Mouse (Mus musculus): ENCODE data around the gene Usp2.

The Usp2 gene

DNA sequence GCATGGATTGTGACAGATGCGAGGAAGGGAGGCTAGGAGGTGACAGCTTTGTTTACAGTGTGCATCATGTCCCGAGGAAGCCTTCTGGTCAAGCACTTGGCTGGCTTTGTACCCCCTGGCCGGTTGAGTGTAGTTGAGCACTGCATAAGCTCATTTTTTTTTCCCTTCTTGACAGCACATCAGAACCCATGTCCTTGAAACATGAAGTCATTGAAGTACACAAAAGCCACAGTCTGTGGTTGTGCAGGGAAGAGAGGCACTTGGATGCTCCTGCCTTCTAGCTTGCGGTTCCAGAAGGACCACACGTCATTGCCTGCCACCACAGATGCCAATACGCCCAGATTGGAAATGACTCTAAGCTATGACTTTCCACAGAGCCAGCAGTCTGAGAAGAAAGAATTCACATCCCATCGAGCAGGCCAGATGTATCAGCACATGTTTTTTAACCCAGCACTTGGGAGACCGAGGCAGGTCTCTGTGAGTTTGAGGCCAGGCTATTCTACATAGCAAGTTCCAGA is 53.2 kb downstream of the Usp2 start:
- DNase-seq (ENCODE audit: low spot score in 2 of 2), result no peak

DNA sequence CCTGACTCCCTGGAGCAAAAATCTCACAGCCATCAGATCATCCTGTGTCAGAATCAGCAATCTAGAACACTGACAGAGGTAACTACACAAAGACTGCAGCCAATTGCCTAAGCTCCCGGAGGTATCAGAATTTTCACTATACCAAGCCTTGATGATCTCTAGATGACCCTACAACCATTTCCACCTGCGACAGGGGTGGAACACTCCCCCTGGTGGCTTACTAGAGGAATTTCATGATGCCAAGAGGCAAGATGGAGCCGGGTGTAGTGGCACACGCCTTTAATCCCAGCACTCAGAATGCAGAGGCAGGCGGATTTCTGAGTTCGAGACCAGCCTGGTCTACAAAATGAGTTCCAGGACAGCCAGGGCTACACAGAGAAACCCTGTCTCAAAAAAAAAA is 57.5 kb downstream of the Usp2 start:
- no peak for DNase-seq (ENCODE audit: low spot score in 2 of 2)

DNA sequence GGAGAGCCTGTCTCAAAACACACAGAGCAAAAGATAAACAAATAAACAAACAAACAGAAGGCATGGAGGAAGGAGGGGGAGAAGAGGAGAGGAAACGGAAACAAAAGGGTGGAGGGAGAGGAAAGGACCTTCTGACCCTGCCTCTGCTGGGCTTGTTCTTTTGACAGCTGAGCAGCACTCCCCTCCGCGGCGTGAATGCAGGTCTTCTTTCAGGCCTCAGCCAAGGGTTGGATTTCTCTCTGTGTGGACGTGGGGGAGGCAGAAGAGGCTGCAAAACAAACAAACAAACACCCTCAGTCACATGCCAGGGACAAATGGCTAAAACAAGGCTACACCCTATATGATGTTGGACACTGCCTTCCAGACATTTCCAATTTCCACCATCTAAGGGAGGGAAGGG is 58.2 kb downstream of the Usp2 start:
- DNase-seq (ENCODE audit: low spot score in 2 of 2), result no peak

DNA sequence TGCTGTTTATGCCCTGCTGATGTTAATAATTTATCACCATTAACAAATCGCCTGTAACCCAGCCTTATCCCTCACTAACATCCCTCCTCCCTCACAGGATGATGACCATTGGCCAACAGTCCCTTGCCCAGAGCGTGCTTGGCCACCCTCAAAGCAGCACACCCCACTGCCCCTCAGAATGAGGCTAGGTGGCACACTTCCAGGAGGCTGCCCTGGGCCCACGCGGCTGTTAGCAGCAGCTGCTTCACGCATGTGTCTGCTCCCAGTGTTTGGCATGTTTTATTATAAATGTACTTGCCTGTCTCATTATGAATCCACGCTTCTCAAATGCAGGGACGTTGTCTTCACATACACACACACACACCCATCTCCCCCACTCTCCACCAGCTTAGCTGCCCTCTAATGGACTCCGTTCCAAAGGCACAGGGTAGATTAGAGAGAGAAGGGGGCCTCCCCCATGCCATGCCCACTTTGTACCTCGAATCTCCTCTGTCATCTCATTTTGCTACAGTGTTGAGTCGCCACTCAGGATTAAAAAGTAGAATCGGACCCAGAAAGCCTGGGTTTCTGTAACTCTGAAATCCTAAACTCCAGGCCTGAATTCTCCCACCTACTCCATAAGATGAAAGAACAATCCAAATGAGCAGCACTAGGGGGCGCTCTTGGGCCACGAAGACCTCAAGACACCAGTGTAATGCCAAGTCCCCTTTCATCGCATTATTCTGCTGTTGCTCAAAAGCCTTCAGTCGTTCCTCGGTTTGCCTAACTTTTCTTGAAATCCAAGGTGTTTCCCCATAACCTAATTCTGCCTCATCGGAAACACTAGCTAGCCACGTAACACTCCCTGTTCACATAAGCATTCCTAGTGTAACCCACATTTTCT is 59.0 kb downstream of the Usp2 start:
- DNase-seq (ENCODE audit: low spot score in 2 of 2), result peak; percentile 74 to 83

DNA sequence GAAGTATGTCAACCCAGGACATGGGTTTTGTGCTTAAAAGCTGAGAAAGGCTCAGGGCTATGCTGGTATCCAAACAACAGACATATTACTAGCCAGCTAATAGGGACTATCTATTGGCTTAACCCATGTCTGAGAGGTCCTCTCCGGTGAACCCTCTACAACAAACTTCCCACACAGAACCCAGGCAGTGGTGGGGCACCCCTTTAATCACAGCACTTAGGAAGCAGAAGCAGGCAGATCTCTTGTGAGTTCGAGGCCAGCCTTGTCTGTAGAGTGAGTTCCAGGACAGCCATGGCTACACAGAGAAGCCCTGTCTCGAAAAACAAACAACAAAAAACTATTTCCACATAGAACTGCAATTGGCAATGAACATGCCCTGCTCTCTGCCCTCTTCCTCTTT is 59.9 kb downstream of the Usp2 start:
- no peak for DNase-seq (ENCODE audit: low spot score in 2 of 2)

DNA sequence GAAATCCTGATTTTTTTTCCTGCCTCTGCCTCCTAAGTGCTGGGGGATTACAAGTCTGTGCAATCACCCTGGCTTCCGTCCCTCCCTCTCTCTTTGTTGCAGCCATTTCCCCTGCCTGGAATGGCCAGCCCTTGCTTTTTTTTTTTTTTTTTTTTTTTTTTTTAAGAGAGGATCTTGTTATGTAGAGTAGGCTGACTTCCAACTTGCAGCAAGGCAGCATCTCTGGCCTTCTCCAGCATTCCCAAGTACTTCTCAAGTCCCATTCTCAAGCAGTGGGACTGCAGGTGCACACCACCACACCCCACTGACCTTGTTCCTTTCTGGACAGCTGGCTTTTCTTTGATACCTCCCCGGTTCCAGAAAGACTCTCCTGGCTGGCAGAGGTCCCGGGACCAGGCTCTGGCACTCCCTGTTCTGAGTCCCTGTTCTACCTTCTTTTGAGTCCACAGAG is 60.6 kb downstream of the Usp2 start:
- no peak for DNase-seq (ENCODE audit: low spot score in 2 of 2)

DNA sequence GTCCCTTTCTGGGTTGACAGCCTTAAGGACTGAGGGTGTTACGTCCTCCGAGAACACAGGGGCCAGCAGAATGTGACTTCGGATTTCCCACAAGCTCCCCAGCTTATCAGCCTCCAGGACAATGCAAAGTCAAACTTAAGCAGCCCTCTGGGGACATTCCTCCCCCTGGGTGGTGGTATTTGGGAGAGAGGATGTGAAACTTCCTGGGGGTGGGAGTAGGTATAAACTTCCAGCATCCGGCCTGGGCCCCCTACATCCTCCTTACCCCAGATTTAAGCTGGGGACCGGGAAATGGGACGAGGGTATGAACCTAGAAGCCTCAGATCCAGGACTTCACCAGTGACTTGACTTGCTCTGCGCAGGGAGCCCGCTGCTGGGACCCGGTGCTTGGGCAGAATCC is 62.8 kb downstream of the Usp2 start:
- DNase-seq (ENCODE audit: low spot score in 2 of 2), result no peak

DNA sequence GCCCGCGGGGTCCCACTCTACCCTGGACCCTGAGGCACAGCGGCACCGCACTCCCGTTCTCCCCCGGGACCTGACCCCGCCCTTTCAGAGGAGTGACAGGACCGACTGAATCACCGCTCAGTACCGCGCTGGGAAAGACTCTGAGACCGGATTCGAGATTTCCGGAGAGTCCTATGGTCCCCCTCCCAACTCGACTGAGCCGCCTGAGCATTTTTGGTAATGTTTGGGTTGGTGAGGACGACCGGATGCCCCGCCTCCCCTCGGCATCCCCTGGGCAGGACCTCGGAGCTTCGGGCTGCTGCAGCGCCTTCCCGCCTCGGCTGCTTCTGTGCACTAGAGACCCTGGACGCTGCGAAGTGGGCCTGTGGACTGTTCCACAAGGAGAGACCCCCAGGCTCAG is 63.2 kb downstream of the Usp2 start:
- peak; percentile 70 to 73 for DNase-seq (ENCODE audit: low spot score in 2 of 2)

DNA sequence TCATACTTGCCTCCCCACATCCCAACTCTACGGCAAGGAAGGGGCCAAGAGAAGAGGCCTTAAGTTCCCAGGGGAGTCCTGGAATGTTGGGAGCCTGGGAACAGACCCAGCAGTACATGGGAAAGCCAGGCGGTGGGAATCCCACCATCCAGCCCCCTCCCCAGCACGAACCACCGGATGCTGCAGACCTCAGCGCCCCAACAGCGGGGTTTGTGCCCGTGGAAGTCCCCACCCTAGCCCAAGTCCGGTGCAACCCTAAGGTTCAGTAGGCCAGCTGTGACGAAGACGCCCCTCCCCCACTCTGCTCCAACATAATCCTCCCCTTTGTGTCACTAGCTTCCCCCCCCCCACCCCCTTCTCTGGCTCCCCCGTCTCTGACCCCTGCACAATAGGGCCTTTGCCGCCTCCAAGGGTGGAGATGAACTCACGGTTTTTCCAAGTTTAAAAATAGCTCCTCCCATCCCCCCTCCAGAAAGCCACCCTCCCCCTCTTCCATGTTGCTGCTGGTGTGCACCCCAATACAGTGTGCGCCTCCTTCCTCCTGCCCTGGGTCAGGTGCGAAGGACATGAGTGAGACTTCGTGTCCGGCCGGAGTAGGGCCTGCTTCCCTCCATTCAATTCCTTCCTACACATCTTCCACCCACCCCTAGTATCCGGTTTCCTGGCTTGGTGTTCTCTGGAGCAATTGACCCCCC is 63.9 kb downstream of the Usp2 start:
- DNase-seq (ENCODE audit: low spot score in 2 of 2), result peak; percentile 32 to 42

DNA sequence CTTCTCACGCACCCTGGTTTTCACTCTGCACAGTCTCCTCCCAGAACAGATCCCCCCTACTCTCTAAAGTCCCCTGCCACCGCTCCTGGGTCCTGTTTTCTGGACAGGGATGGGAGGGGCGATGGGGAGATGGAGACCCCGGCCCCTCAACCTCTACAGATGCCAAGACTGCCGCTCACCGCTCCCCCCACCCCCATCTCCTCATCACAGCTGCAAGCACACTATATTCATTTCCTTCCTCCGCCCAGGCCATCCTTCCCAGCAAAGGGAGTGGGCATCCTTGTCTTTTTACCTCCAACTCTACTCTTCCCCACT is 64.4 kb downstream of the Usp2 start:
- DNase-seq (ENCODE audit: low spot score in 2 of 2), result no peak

DNA sequence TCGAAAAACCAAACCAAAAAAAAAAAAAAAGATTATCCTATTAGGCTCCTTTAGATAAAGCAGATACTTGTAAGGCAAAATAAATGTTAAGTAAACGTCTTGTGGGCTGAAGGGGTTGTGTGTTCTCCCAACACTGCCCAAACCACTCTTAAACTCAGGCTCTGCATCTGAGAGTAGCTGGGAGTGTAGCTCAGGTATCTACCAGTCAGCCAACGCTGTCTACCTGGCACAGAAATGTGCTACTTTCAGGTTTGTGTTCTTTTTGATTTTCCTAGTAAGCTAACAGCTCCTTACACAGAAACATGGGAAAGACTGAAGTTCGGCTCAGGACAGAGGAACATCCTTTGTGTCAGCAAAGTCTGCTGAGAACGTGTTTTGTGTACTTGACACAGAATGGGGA is 65.4 kb downstream of the Usp2 start:
- DNase-seq (ENCODE audit: low spot score in 2 of 2), result no peak

DNA sequence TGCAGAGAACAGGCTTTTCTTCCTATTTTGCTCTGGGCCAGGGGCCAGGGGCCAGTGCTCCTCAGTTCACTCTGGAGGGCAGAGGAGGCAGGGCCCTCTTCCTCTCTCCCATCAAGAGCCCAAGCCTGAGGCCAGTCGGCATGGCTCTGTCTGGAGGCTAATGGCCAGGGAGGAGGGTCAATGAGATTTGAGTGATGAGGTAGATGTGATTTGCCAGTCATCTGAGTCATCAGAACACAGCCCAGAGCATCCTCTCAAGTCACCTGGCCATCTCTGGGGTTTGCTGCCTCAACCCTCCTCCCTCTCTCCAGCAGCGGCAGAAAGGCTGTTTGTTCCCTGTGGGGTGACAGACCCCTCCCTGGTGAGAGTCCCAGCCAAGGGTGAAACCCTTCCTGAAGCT is 66.5 kb downstream of the Usp2 start:
- DNase-seq (ENCODE audit: low spot score in 2 of 2), result no peak

DNA sequence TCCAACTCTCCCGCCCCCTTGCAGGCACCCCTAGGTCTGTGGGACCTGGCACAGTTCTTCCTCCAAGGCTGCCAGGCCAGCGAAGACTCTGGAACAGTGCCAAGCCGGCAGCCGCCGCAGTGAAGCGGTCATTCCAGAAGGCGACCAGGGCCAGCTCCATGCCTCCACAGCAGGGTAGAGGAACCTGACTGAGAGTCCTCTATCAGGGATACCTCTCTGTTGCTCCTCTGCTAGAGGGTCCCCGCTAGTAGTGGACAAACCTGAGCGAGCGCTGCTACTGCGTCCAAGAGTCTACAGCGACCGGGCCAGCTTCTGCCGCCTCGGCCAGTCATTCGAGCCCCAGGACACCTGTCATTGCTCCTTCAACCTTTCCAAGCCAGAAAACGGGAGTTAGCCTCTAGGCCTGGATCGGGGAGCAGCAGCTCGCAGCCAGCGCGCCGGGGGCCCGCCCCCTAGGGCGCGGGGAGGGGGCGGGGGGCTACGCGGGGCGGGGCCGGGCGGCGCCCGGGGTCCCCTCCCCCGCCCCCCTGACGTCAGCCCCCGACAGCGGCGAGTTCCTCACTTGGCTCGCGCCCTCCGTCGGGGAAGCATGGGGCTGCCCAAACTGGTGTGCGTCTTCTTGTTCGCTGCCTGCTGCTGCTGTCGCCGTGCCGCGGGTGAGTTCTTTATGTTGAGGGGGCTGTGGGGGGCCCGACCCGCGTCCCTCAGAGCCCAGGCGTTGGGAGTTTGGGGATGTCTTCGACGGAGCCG is 67.5 kb downstream of the Usp2 start, which contains the start of gene Mcam:
Gene Mcam (plus strand): TSS at position 369 of the 750 bp plus-strand sequence.
- no peak for DNase-seq (ENCODE audit: low spot score in 2 of 2)

DNA sequence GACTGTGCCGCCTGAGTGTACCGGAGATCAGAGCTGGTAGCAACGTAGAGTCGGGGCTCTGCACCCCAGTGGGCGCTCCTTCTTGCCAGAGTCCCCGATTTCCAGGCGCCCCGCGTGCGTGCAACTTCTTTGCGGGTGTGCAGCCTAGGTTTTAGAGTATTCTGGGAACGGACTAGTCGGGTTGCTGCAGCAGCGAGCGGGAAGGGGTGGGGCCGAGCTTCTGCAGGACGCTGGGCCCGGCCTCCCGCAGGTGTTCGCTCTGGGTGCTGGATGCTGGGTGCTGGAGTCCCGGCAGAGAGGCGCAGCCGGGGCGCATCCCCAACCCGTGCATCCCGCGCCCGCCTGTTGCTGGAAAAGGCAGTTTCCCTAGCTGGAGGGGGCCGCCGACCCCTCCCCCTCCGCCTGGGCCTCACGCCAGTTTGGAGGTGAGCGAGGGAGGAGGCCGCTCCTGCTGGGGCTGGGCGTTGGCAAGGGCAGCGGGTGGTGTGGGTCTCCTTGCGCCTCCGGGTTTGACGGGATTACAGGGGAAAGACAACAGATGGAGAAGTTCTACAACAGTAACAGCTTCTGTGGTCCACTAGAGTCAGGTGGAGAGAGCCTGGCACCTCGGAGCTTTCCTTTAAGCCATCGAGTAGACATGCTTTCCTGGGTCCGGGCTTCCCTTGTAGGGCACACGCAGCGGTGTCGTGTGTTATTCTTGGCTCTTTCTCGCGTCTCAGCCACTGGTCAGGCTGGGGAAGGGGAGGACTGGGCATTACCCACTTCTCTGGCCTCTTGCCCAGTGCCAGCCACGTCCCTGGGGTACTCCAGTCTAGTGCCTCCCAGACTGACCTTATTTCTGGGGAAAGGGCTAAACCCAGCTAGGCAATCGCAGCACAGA is 68.3 kb downstream of the Usp2 start:
- no peak for DNase-seq (ENCODE audit: low spot score in 2 of 2)

DNA sequence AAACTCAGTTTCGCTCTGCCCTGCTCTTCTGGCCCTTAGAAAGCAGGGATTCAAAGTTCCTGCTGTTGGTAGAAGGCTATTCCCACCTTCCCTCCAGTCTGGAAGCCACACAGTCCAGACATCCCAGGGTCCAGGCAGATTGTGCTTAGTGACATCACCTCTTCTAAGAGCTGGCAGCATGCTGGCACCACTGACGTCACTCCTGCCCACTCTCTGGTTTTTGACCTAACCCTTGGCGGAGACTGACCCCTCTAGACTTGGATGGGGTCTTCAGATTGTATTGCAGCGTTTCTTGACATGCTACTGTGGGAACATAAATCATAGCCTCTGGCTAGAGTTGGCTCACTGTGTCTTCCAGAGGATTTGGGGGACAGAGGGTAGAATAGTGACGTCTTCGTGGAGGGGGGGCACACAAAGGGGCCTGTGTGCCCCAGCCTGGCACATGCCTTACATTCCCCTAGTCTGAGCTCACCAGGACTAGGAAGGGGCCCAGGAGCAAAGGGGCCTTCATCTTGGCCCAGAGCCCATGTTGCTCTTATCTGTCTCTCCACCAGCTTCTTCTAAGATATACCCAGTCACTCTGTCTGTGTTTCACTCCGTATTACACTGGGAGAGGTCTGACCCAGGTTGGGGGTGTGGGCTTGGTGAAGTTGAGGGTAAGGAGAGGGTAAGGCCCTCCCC is 69.0 kb downstream of the Usp2 start:
- no peak for DNase-seq (ENCODE audit: low spot score in 2 of 2)

DNA sequence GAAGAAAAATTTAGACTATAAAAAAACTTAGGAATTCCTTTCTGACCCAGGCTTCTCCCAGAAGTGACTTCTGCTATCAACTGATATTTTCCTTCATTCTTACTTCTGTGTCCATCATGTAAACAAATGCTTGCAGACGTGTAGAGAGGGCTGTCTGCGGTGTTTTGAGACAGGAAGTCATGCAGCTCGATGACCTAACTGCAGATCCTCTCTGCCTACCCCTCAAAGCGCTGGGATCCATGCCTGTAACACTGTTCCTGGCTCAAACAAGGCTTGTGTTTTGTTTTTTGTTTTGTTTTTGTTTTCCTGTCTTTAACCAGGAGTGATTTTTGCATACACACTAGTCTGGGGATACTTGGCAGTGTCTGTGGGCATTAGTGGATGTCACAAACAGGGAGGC is 71.0 kb downstream of the Usp2 start:
- peak in 1 of 2 experiments; percentile 49 for DNase-seq (ENCODE audit: low spot score in 2 of 2)

DNA sequence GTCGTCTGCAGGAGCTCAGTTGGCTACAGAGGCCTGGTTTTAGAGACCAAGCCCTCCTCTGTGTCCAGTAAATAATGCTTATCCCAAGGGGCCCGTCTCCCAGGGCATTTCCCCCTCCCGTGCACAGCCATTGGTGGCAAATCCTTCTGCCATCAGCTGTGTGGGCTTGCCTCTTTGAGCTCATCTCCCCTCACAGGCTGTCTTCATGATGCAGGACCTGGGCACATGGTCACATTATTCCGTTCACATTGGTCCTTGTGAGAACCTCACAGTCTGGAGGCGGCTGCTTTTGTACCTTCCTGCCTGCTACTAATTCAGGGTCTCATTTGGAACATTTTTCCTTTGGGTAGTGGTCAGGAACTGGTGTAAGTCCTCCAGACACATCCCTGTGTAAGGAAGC is 75.1 kb downstream of the Usp2 start:
- no peak for DNase-seq (ENCODE audit: low spot score in 2 of 2)

DNA sequence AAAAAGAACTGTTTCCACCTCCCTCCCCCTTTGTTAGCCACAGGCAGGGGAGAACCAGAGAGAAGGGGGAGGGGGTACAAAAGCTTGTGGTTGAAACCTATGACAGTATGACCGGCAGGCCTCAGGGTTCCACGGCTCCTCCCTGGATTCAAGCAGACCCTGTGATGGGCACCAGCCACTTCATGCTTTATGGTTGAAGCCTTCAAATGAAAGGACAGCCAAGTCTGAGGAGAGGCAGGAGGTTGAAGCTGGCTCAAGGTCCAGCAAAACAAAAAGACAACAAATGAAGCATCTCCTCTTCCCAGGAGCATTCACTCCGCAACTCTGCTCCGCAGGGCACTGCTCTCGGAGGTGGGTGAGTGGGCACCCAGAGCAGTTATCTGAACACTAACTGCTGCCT is 76.6 kb downstream of the Usp2 start:
- DNase-seq (ENCODE audit: low spot score in 2 of 2), result no peak

DNA sequence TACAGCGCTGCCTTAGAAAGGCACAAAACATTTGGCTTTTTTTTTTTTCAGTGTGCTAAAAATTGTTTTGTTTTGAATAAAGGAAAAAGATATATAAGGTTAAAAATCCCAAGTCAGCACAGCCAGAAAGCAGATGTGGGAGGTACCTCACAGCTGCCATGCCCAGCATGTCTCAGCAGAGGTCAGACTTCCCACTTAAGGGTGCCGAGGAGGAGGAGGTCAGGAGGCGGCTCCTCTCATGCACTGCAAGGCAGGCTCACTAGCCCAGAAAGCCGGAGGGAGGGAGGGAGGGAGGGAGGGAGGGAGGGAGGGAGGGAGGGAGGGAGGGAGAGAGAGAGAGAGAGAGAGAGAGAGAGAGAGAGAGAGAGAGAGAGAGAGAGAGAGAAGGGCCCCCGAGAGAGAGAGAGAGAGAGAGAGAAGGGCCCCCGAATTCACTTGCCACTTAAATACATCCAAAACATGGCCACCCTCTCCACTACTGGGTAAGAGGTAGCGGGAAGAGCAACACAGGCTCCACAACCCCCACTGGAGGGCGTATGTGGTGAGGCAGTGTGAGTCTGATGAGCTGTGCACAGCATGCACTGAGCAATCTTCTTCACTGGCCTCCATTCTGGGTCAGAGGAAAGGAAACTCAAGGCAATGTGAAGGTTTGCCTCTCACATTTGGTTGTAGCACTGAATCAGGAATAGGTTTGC is 77.3 kb downstream of the Usp2 start:
- DNase-seq (ENCODE audit: low spot score in 2 of 2), result no peak

DNA sequence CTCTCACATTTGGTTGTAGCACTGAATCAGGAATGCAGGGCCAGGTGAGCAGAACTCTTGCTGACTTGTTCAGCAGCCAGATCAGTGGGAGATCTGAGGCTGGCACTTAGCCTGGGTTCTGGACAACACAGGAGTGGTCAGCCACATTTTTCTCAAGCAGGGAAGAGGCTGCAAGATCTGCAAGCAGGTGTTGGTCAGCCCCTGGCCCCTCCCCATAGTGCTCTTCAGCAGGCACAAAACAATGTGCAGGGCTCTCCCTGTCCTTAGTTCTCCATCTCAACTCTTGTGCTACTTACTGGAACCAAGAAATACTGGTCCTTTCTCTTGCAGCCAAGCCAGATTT is 77.9 kb downstream of the Usp2 start:
- no peak for DNase-seq (ENCODE audit: low spot score in 2 of 2)

Data from natural killer cell, adult 2 months (primary cell).